Mouse (Mus musculus): ENCODE measurements at regions not wholly inside any gene's neighbourhood (a gene's known extent, or its start where the extent isn't known, plus 50 kb on each side); places are given as distances from the start of the nearest gene placed in this dataset.

- Histone ChIP-seq H3K4me2 (peak overlapping the region; percentile 40), H3K9ac (no peak overlapping the region), H3K4me3 (replicated peaks) (no peak overlapping the region), H3K27ac (peak overlapping the region; percentile 66), H3K36me3 (no peaks in the 10 kb centered on the region), H3K27me3 (no peaks in the 10 kb centered on the region), H3K9me3 (replicated peaks) (no peaks in the 10 kb centered on the region), H3K4me1 (peaks cover 44% of the 10 kb centered on the region)
- 7% methylated on average over 17 of the region's 17 CpGs for WGBS
- ATAC-seq (replicated peaks; ENCODE audit: low FRiP score) = peak; percentile 35
These were observed 145.6 kb downstream of the Vegfa start for GRCm38 (mm10) chr17:45886420-45887049.

DNA sequence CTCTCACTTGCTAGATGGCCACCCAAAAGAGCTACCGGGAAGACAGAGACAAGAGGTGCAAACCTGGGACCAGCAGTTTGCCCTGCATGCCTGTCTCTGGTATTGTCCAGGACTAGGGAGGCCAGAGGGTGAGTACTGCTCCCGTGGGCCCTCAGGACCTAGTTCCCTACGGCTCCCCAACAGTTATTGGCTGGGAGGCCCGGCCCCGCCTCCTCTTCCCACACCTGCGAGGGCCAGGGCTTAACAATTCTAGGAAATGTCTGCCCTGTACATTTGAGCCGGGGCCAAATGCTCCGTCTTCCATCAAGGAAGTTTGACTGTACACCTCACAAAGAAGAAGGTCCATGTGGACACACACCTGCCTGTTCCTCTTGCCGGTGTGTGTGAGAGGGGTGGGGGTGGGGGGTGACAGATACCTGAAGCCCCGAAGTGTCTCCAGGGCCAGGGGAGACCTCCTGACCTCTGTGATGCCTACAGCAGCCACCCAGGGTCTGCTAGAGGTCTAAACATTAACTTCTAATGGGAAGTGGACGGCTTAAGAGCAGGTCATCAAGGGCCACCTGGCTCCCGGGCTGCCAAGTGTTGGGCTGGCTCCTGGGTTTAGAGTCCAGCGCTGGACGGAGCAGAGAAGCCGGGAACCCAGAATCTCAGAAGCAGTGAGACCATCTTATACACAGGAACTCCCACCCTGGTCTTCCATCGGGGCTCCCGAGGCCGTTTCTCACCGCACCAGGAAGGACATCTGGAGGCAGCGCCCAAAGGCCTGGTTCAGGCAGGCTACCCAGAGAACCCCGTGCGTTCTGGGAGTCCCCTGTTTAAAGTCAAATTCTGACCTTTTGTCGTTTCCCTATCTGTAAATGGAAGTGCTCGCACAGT, 146.5 kb downstream of the Vegfa start:
- H3K4me2 ChIP-seq = peak overlapping the region; percentile 40
- WGBS = 37% methylated on average over 24 of the region's 24 CpGs
- H3K27ac ChIP-seq = peak overlapping the region; percentile 66

DNA sequence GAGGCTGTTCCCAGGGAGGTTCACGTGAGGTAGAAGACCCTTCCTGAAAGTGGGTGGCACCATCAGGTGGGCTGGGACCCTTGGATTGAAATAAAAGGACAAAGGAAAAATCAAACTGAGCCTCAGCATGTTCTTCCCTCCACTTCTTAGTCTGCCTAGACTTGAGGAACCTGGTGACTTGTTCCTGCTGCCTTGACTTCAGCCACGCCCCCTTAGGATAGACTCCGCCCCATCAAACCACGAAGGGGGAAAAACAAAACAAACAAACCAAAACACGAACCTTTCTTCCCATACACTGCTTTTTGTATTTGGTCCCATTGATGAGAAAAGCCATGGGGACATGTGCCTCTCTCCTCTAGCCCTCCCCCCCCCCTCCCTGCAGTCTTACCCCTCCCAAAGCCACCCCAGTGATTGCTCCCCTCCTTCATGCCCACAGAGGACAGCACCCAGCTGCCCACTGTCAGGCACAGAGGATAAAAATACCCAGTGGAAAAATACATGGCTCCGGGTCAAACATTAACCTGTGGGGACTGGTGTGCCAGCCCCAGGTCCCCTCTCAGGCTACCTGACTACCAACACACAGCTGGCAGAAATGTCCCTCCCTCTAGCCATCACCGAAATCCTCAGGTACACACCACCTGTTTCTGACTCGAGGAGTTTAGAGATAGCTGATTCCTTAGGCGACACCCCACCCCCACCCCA, 148.0 kb downstream of the Vegfa start:
- no peak overlapping the region for H3K9ac ChIP-seq
- ATAC-seq (replicated peaks; ENCODE audit: low FRiP score) = 0 out of 2 replicates have a peak, but pooled peaks have one; percentile 5
- H3K9me3 ChIP-seq (replicated peaks) = no peaks in the 10 kb centered on the region
- no peaks in the 10 kb centered on the region for H3K27me3 ChIP-seq
- WGBS = 63% methylated on average over 9 of the region's 9 CpGs
- H3K4me2 ChIP-seq = no peak overlapping the region
- peaks cover 50% of the 10 kb centered on the region for H3K4me1 ChIP-seq
- no peak overlapping the region for H3K4me3 ChIP-seq (replicated peaks)
- no peaks in the 10 kb centered on the region for H3K36me3 ChIP-seq
- no peak overlapping the region for H3K27ac ChIP-seq

More for the DNA sequence above, 146.5 kb downstream of the Vegfa start:
- Histone ChIP-seq H3K36me3 (no peaks in the 10 kb centered on the region), H3K4me1 (peaks cover 44% of the 10 kb centered on the region), H3K9me3 (replicated peaks) (no peaks in the 10 kb centered on the region), H3K9ac (no peak overlapping the region), H3K27me3 (no peaks in the 10 kb centered on the region), H3K4me3 (replicated peaks) (no peak overlapping the region)
- 0 out of 2 replicates have a peak, but pooled peaks have one; percentile 26 for ATAC-seq (replicated peaks; ENCODE audit: low FRiP score)

GRCm38 (mm10) chr17:45882682-45883081, 149.0 kb upstream of the 1600014C23Rik start:
- Histone ChIP-seq H3K4me3 (replicated peaks) (no peak overlapping the region), H3K36me3 (no peaks in the 10 kb centered on the region), H3K4me2 (no peak overlapping the region), H3K27ac (no peak overlapping the region), H3K4me1 (peaks cover 47% of the 10 kb centered on the region), H3K9ac (no peak overlapping the region), H3K27me3 (no peaks in the 10 kb centered on the region), H3K9me3 (replicated peaks) (0 out of 2 replicates have a peak, but pooled peaks cover 4% of the 10 kb centered on the region)
- ATAC-seq (replicated peaks; ENCODE audit: low FRiP score) = no peak
- 62% methylated on average over 3 of the region's 3 CpGs for WGBS

- Histone ChIP-seq H3K4me3 (replicated peaks) (no peak overlapping the region), H3K36me3 (no peaks in the 10 kb centered on the region), H3K9me3 (replicated peaks) (0 out of 2 replicates have a peak, but pooled peaks cover 4% of the 10 kb centered on the region), H3K27me3 (no peaks in the 10 kb centered on the region), H3K4me1 (peaks cover 39% of the 10 kb centered on the region), H3K4me2 (no peak overlapping the region), H3K27ac (no peak overlapping the region), H3K9ac (no peak overlapping the region)
- ATAC-seq (replicated peaks; ENCODE audit: low FRiP score) = no peak
- WGBS = 85% methylated on average over 9 of the region's 9 CpGs
These were observed 147.6 kb upstream of the 1600014C23Rik start for GRCm38 (mm10) chr17:45881284-45881683.

GRCm38 (mm10) chr17:45880761-45881160, 147.1 kb upstream of the 1600014C23Rik start:
- Histone ChIP-seq H3K4me1 (peaks cover 34% of the 10 kb centered on the region), H3K9ac (no peak overlapping the region), H3K9me3 (replicated peaks) (0 out of 2 replicates have a peak, but pooled peaks cover 4% of the 10 kb centered on the region), H3K27ac (no peak overlapping the region), H3K4me3 (replicated peaks) (no peak overlapping the region), H3K4me2 (no peak overlapping the region), H3K36me3 (no peaks in the 10 kb centered on the region), H3K27me3 (no peaks in the 10 kb centered on the region)
- 84% methylated on average over 6 of the region's 6 CpGs for whole genome bisulfite sequencing
- no peak for ATAC-seq (replicated peaks; ENCODE audit: low FRiP score)

DNA sequence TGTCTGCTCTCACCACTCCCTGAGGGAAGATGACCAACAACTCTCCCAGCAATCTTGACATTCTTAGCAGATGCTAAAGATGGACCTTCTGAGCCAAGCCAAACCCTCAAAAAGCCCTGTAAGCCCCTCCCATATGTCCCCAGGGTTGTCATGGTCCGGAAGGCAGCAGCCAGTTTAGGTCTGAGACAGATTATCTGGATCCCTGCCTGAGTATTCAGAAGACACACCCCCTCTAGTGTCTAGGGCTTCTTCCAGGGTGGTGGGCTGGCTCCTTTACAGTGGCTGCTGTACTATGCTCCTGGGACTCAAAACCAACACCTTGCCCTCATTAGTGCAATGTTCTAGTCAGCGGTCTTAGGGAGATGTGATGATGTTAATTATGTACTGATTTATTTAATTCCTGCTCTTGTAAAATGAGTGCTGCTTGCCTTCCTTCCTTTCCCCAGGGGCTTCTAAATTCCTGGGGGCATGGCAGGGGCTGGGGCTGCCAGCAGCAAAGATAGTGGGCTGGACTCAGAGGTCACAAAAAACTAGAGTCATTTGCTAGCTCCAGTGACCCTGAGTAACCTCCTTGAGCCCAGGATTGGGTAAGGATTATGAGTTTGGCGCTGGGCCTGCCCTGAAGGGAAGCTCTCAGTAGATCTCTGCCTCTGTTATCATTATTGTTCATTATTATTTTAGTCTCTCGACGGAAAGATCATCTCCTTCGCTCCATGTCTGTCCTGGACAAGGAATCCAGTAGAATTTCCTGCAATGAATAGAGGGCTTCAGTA, 146.0 kb upstream of the 1600014C23Rik start:
- ATAC-seq (replicated peaks; ENCODE audit: low FRiP score) = 0 out of 2 replicates have a peak, but pooled peaks have one; percentile 16
- WGBS = 61% methylated on average over 6 of the region's 6 CpGs

GRCm38 (mm10) chr17:45878394-45878793, 144.8 kb upstream of the 1600014C23Rik start:
- H3K4me1 ChIP-seq = peaks cover 24% of the 10 kb centered on the region
- ATAC-seq (replicated peaks; ENCODE audit: low FRiP score) = no peak
- no peak overlapping the region for H3K4me3 ChIP-seq (replicated peaks)
- peaks cover 18% of the 10 kb centered on the region for H3K27me3 ChIP-seq
- no peak overlapping the region for H3K4me2 ChIP-seq
- H3K36me3 ChIP-seq = no peaks in the 10 kb centered on the region
- H3K9ac ChIP-seq = no peak overlapping the region
- 86% methylated on average over 6 of the region's 6 CpGs for WGBS
- H3K9me3 ChIP-seq (replicated peaks) = 0 out of 2 replicates have a peak, but pooled peaks cover 4% of the 10 kb centered on the region
- no peak overlapping the region for H3K27ac ChIP-seq

More for the DNA sequence above, 146.0 kb upstream of the 1600014C23Rik start:
- no peak overlapping the region for H3K9ac ChIP-seq
- no peak overlapping the region for H3K27ac ChIP-seq
- H3K27me3 ChIP-seq = peaks cover 7% of the 10 kb centered on the region
- peaks cover 23% of the 10 kb centered on the region for H3K4me1 ChIP-seq
- no peak overlapping the region for H3K4me2 ChIP-seq
- H3K36me3 ChIP-seq = no peaks in the 10 kb centered on the region
- H3K9me3 ChIP-seq (replicated peaks) = 0 out of 2 replicates have a peak, but pooled peaks cover 4% of the 10 kb centered on the region
- no peak overlapping the region for H3K4me3 ChIP-seq (replicated peaks)

GRCm38 (mm10) chr17:45875325-45875724, 141.7 kb upstream of the 1600014C23Rik start:
- peaks cover 40% of the 10 kb centered on the region for H3K4me1 ChIP-seq
- WGBS = 87% methylated on average over 8 of the region's 8 CpGs
- ATAC-seq (replicated peaks; ENCODE audit: low FRiP score) = no peak

GRCm38 (mm10) chr17:45873996-45874395, 140.4 kb upstream of the 1600014C23Rik start:
- 21% methylated on average over 8 of the region's 8 CpGs for WGBS
- Histone ChIP-seq H3K4me3 (replicated peaks) (peak overlapping the region; percentile 13; the same call in 1 of the 2 replicates), H3K9ac (no peak overlapping the region), H3K4me2 (peak overlapping the region; percentile 52), H3K36me3 (no peaks in the 10 kb centered on the region), H3K9me3 (replicated peaks) (0 out of 2 replicates have a peak, but pooled peaks cover 4% of the 10 kb centered on the region), H3K27ac (0 out of 2 replicates have a peak overlapping the region, but pooled peaks have one; percentile 1), H3K27me3 (peaks cover 41% of the 10 kb centered on the region), H3K4me1 (peaks cover 41% of the 10 kb centered on the region)
- ATAC-seq (replicated peaks; ENCODE audit: low FRiP score) = no peak

More at GRCm38 (mm10) chr17:45875325-45875724, 141.7 kb upstream of the 1600014C23Rik start:
- Histone ChIP-seq H3K9me3 (replicated peaks) (0 out of 2 replicates have a peak, but pooled peaks cover 4% of the 10 kb centered on the region), H3K4me2 (no peak overlapping the region), H3K27ac (no peak overlapping the region), H3K4me3 (replicated peaks) (no peak overlapping the region), H3K36me3 (no peaks in the 10 kb centered on the region), H3K27me3 (peaks cover 41% of the 10 kb centered on the region), H3K9ac (no peak overlapping the region)

All from kidney, embryonic 15.5 days (tissue).